Mouse (Mus musculus): ENCODE results near the gene Dapp1. TPM values are rescaled to one million over a fixed set of nuclear protein-coding genes. Genes with fewer than 3 reads are reported as not detected.

Gene Dapp1
- 24.0 and 26.8 TPM in 2 replicates for polyA plus RNA-seq (2015; fragmentation: Nextera tagmentation; extraction: Ambion mirVana)

- TF ChIP-seq CTCF (IDR thresholded peaks at IDR 0.05; ENCODE audit: low read depth) = no peak
- no peak for TF ChIP-seq EP300 (optimal IDR thresholded peaks at IDR 0.05)
- Histone ChIP-seq H3K4me2 (replicated peaks; ENCODE audit: low read depth) (peak within 1 kb of the TSS; percentile 78), H3K27me3 (ENCODE audit: control insufficient read depth, insufficient read depth, low read length) (no peaks in the 10 kb centered on the region), H3K27ac (replicated peaks) (peak within 1 kb of the TSS; percentile 87), H3K9me3 (ENCODE audit: control insufficient read depth, low read length) (no peaks in the 10 kb centered on the region), H3K9ac (ENCODE audit: low read length) (peak within 1 kb of the TSS; percentile 70), H3K36me3 (ENCODE audit: control insufficient read depth, insufficient read depth, low read length) (no peaks in the 10 kb centered on the region), H3K4me1 (replicated peaks; ENCODE audit: control insufficient read depth, insufficient read depth) (0 out of 2 replicates have a peak, but pooled peaks cover 2% of the 10 kb centered on the region), H3K4me3 (ENCODE audit: low read depth, low read length) (peak within 1 kb of the TSS; percentile 53)
- peak; percentile 89 for ATAC-seq (ENCODE audit: low FRiP score, low TSS enrichment)
- peak; percentile 81 for DNase-seq (ENCODE audit: low spot score)
- 7% methylated on average over 10 of the region's 10 CpGs for WGBS
Measured at GRCm38 (mm10) chr3:137981382-137981750, at the start of gene Dapp1. Dapp1 (minus strand) TSS chr3:137981545.

GRCm38 (mm10) chr3:138030563-138030962, 49.2 kb upstream of the Dapp1 start:
- Histone ChIP-seq H3K9ac (ENCODE audit: low read length) (no peak overlapping the region), H3K36me3 (ENCODE audit: control insufficient read depth, insufficient read depth, low read length) (no peaks in the 10 kb centered on the region), H3K27ac (replicated peaks) (no peak overlapping the region), H3K4me1 (replicated peaks; ENCODE audit: control insufficient read depth, insufficient read depth) (no peaks in the 10 kb centered on the region), H3K9me3 (ENCODE audit: control insufficient read depth, low read length) (no peaks in the 10 kb centered on the region), H3K4me2 (replicated peaks; ENCODE audit: low read depth) (no peak overlapping the region), H3K4me3 (ENCODE audit: low read depth, low read length) (no peak overlapping the region), H3K27me3 (ENCODE audit: control insufficient read depth, insufficient read depth, low read length) (no peaks in the 10 kb centered on the region)
- no peak for DNase-seq (ENCODE audit: low spot score)
- ATAC-seq (ENCODE audit: low FRiP score, low TSS enrichment) = no peak
- no peak for TF ChIP-seq CTCF (IDR thresholded peaks at IDR 0.05; ENCODE audit: low read depth)
- no peak for TF ChIP-seq EP300 (optimal IDR thresholded peaks at IDR 0.05)
- 87% methylated on average over 6 of the region's 6 CpGs for WGBS

- ATAC-seq (ENCODE audit: low FRiP score, low TSS enrichment) (no peak), DNase-seq (ENCODE audit: low spot score) (no peak)
- Histone ChIP-seq H3K4me1 (replicated peaks; ENCODE audit: control insufficient read depth, insufficient read depth) (no peaks in the 10 kb centered on the region), H3K27ac (replicated peaks) (no peak overlapping the region), H3K36me3 (ENCODE audit: control insufficient read depth, insufficient read depth, low read length) (no peaks in the 10 kb centered on the region), H3K4me3 (ENCODE audit: low read depth, low read length) (no peak overlapping the region), H3K9me3 (ENCODE audit: control insufficient read depth, low read length) (no peaks in the 10 kb centered on the region), H3K27me3 (ENCODE audit: control insufficient read depth, insufficient read depth, low read length) (no peaks in the 10 kb centered on the region), H3K9ac (ENCODE audit: low read length) (no peak overlapping the region), H3K4me2 (replicated peaks; ENCODE audit: low read depth) (no peak overlapping the region)
- TF ChIP-seq CTCF (IDR thresholded peaks at IDR 0.05; ENCODE audit: low read depth) = no peak
- TF ChIP-seq EP300 (optimal IDR thresholded peaks at IDR 0.05) = no peak
- 91% methylated on average over 5 of the region's 5 CpGs for WGBS
Measured at GRCm38 (mm10) chr3:138029351-138029750, 48.0 kb upstream of the Dapp1 start.

- TF ChIP-seq EP300 (optimal IDR thresholded peaks at IDR 0.05) = no peak
- no peak for TF ChIP-seq CTCF (IDR thresholded peaks at IDR 0.05; ENCODE audit: low read depth)
- Histone ChIP-seq H3K4me1 (replicated peaks; ENCODE audit: control insufficient read depth, insufficient read depth) (no peaks in the 10 kb centered on the region), H3K36me3 (ENCODE audit: control insufficient read depth, insufficient read depth, low read length) (no peaks in the 10 kb centered on the region), H3K27ac (replicated peaks) (no peak overlapping the region), H3K9ac (ENCODE audit: low read length) (no peak overlapping the region), H3K4me3 (ENCODE audit: low read depth, low read length) (no peak overlapping the region), H3K9me3 (ENCODE audit: control insufficient read depth, low read length) (no peaks in the 10 kb centered on the region), H3K27me3 (ENCODE audit: control insufficient read depth, insufficient read depth, low read length) (no peaks in the 10 kb centered on the region), H3K4me2 (replicated peaks; ENCODE audit: low read depth) (no peak overlapping the region)
- WGBS = 60% methylated on average over 5 of the region's 5 CpGs
- DNase-seq (ENCODE audit: low spot score) (no peak), ATAC-seq (ENCODE audit: low FRiP score, low TSS enrichment) (no peak)
Measured at GRCm38 (mm10) chr3:138027575-138028362, 46.4 kb upstream of the Dapp1 start.

- Histone ChIP-seq H3K4me1 (replicated peaks; ENCODE audit: control insufficient read depth, insufficient read depth) (no peaks in the 10 kb centered on the region), H3K4me2 (replicated peaks; ENCODE audit: low read depth) (no peak overlapping the region), H3K27ac (replicated peaks) (no peak overlapping the region), H3K9ac (ENCODE audit: low read length) (no peak overlapping the region), H3K9me3 (ENCODE audit: control insufficient read depth, low read length) (no peaks in the 10 kb centered on the region), H3K36me3 (ENCODE audit: control insufficient read depth, insufficient read depth, low read length) (no peaks in the 10 kb centered on the region), H3K4me3 (ENCODE audit: low read depth, low read length) (no peak overlapping the region), H3K27me3 (ENCODE audit: control insufficient read depth, insufficient read depth, low read length) (no peaks in the 10 kb centered on the region)
- ATAC-seq (ENCODE audit: low FRiP score, low TSS enrichment) = no peak
- TF ChIP-seq EP300 (optimal IDR thresholded peaks at IDR 0.05) = no peak
- no peak for DNase-seq (ENCODE audit: low spot score)
- 71% methylated on average over 10 of the region's 10 CpGs for WGBS
Measured at GRCm38 (mm10) chr3:138026286-138026685, 44.9 kb upstream of the Dapp1 start.

- no peak overlapping the region for H3K4me3 ChIP-seq (ENCODE audit: low read depth, low read length)
- H3K9ac ChIP-seq (ENCODE audit: low read length) = no peak overlapping the region
- H3K27me3 ChIP-seq (ENCODE audit: control insufficient read depth, insufficient read depth, low read length) = no peaks in the 10 kb centered on the region
- H3K4me2 ChIP-seq (replicated peaks; ENCODE audit: low read depth) = no peak overlapping the region
- H3K4me1 ChIP-seq (replicated peaks; ENCODE audit: control insufficient read depth, insufficient read depth) = no peaks in the 10 kb centered on the region
- H3K27ac ChIP-seq (replicated peaks) = no peak overlapping the region
- 91% methylated on average over 4 of the region's 4 CpGs for WGBS
- TF ChIP-seq CTCF (IDR thresholded peaks at IDR 0.05; ENCODE audit: low read depth) (no peak), EP300 (optimal IDR thresholded peaks at IDR 0.05) (no peak)
- no peaks in the 10 kb centered on the region for H3K36me3 ChIP-seq (ENCODE audit: control insufficient read depth, insufficient read depth, low read length)
- DNase-seq (ENCODE audit: low spot score) = no peak
- no peak for ATAC-seq (ENCODE audit: low FRiP score, low TSS enrichment)
- no peaks in the 10 kb centered on the region for H3K9me3 ChIP-seq (ENCODE audit: control insufficient read depth, low read length)
Measured at GRCm38 (mm10) chr3:138022651-138023050, 41.3 kb upstream of the Dapp1 start.

Measured in stomach, postnatal 0 days (tissue).